Mouse (Mus musculus) adrenal gland, postnatal 10 days (tissue): ENCODE measurements around the gene Ccdc9b. TPM values are rescaled to one million over a fixed set of nuclear protein-coding genes. Genes with fewer than 3 reads are reported as not detected.

Source experiments
- DNase-seq: peaks from one replicate; pipeline ENCODE4 v3.0.0; 2021; ENCODE audit warnings: mixed read lengths
- long read RNA-seq, 2 experiments: library from polyadenylated mRNA; stranded (forward); transcript quantifications; one replicate each; pipeline ENCODE4 v2.0.0; 2021
- total RNA-seq, 2 experiments: library from RNA; stranded (reverse); gene quantifications; 2 replicates each; pipeline ENCODE4 v1.2.3; 2021

Gene Ccdc9b
- 1 to 10 TPM; 3.2 to 5.5 TPM for total RNA-seq
- long read RNA-seq, experiment 1, partial matches to known transcripts: 0 of 2 reads
- long read RNA-seq, experiment 1, other reads (novel, unspliced or antisense): 2 of 2 reads
- long read RNA-seq, experiment 2: 0 reads

DNA sequence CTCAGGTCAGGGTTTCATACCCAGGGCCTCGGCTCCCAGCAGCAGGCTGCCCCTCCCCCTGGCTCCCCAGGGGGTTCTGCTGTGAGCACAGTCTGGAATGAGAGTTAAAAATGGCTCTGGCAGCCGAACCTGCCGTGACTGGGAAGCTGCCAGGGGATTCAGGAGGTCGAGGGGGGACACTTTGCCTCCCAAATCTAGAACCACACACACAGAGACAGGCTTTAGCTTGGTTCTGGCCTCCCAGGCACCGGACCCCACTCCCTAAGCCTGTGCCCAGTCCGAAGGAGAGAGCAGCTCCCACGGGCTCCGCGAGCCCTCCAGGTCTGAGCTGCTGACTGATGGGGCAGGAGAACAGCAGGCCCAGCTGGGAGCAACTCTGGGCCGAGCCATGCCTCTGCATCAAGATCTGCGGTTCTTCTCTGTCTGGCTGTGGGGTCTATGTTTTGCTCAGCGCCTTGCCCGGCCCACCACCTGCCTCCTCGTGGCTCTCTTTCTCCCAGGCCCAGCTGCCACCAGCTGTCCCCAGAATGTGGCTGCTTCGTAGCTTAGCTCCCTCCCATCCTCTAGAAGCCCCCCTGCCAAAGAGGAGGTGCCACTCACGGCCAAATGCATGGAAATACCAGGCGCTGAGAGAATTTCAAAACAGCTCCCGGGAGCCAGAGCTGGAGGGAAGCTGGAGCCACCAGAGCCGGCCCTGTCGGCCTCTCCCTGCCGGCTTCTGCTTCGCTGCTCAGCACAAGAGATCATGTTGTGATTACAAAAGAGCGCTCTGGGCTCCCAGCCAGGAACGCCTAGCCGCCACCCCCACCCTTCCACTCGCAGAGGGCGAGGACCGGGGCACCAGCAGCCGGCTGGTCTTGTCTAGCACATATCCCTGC is at the start of gene Ccdc9b:
Gene Ccdc9b, minus strand, starts transcription at position 756 of the 878 bp plus-strand sequence.
- DNase-seq: peak; percentile 97

DNA sequence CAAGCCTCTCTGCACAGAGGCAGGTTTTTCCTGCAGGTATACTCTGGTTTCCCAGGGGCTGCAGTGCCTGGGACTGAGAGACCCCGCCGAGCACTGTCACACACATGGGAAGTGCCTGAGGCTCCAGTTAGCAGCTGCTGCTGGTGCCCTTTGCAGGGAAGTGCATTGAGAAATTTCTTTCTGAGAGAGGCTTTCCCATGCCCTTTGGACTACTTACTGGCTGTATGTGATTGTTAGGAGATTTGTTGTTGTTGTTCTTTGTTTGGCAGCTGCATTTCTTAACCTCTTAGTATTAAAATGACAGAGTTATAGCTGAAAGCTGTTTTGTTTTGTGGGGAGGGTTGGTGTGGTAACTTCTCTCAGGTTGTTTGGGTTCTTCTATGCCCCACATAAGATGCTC is 48.4 kb upstream of the Ccdc9b start:
- DNase-seq: no peak

GRCm38 (mm10) chr2:118806860-118807259 is 44.4 kb upstream of the Ccdc9b start:
- DNase-seq: peak; percentile 64

GRCm38 (mm10) chr2:118805756-118806155 is 43.3 kb upstream of the Ccdc9b start:
- no peak for DNase-seq

DNA sequence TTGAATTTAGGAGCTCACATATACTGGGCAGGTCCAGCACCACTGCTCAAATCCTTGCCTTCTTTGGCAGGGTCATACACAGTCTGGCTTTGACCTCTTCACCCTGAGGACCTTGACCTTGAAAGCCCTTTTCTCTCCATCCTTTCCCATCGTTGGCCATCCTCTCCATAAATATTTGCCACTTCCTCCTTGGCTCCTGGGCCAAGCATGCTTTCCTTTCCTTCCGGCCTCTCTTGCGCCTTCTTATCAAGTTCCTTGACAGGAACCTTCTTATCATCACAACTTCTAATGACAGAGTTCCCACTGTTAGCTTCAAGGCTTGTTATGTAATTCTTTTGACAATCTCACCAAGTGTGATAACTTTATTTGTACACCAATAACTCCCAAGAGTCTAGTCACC is 42.7 kb upstream of the Ccdc9b start:
- no peak for DNase-seq

- no peak for DNase-seq
These were observed 42.0 kb upstream of the Ccdc9b start for GRCm38 (mm10) chr2:118804474-118804873.

DNA sequence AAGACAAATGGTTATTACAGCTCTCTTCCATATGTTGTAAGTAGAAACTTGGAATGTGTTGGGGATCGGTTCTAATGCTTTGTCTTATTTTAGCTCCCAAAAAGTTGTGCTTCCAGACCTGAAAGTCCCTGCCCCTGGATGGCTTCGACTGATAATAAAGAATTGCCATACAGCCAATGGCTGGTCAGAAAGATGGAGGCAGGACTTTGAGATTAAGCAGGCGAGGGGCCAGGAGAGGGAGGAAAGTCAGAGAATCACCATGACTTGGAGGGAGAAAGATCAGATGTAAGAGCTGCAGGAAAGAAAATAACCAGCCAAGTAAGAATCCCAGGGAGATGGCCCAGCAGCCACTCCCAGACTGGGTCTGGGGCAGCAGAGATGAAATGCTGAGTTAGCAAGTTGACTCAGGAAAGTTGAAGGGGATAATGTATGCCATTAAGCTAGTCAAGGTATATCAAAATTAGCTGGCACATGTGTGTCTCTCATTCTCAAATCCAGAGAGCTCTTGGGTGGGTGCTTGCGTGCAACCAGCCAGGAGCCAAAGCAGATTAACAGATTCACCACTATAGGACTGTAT is 40.2 kb upstream of the Ccdc9b start:
- no peak for DNase-seq

- DNase-seq: no peak
These were observed 31.2 kb upstream of the Ccdc9b start for GRCm38 (mm10) chr2:118793636-118794035.

GRCm38 (mm10) chr2:118792259-118792613 is 29.8 kb upstream of the Ccdc9b start:
- DNase-seq: no peak

DNA sequence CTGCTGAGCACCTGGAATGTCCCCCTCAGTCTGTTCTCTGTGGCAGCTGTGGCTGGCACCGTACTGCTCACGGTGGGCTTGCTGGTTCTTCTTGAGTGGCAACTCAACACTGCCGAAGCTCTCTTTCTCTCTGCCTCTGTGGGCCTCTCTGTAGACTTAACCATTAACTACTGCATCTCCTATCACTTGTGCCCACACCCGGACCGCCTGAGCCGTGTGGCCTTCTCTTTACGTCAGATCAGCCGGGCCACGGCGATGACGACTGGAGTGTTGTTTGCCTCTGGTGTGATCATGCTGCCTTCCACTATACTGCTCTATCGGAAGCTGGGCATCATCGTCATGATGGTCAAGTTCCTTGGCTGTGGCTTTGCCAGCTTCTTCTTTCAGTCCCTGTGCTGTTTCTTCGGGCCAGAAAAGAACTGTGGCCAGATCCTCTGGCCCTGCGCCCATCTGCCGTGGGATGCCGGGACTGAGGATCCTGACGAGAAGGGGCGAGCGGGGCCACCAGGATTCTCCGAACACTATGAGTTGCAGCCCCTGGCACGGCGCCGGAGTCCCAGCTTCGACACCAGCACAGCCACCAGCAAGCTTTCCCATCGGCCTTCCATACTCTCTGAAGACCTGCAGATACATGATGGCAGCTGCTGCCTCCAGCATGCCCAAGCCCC is 29.3 kb upstream of the Ccdc9b start:
- DNase-seq: no peak

DNA sequence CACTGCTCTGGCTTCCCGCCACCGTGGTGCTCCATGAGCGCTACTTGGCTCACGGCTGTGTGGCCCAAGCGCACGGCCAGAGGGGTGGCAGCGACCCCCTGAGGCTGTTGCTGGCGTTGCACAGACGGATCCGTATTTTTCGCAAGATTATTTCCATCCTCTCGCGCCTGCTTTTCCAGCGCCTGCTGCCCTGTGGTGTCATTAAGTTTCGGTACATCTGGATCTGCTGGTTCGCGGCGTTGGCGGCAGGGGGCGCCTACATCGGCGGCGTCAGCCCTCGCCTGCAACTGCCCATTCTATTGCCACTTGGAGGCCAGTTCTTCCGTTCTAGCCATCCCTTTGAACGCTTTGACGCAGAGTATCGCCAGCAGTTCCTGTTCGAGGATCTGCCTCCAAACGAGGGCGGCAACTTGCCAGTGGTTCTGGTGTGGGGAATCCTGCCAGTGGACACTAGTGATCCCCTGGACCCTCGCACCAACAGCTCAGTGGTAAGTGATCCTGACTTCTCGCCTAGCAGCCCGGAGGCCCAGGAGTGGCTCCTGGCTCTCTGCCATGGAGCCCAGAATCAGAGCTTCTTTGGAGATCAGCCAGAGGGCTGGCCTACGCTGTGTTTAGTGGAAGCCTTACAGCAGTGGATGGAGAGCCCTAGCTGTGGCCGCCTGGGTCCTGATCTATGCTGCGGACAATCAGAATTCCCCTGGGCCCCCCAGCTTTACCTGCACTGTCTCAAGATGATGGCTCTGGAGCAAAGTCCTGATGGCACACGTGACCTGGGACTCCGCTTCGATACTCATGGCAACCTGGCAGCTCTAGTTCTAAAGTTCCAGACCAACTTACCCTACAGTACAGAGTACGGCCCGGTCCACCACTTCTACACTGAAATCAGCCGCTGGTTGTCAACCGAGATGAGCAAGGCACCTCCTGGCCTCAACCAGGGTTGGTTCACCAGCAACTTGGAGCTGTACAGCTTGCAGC is 28.4 kb upstream of the Ccdc9b start:
- DNase-seq: peak; percentile 84

DNA sequence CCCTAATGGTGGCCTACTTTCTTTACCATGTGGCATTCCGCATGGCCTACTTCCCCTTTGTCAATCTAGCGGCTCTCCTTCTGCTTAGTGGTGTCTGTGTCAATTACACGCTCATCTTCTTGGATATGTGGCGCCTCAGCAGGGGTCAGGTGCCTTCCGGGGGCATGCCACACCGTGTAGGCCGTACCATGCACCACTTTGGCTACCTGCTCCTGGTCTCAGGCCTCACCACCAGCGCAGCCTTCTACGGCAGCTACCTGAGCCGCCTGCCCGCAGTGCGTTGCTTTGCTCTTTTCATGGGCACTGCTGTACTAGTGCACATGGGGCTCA is 27.7 kb upstream of the Ccdc9b start:
- no peak for DNase-seq

DNA sequence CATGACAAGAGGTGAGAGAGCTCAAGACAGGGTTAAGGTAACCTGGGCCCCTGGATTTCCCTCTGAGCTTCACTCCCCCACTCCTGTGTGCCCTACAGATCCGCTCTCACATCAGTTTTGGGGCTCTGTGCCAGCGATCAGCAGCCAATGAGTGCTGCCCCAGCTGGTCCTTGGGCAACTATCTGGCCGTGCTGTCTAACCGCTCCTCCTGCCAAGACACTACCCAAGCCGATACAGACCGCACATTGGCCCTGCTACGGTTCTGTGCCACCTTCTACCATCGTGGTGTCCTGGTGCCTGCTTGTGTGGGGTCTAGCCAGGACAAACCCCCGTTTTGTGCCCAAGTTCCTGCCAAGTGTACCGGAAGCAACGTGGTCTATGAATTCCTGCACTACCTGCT is 27.0 kb upstream of the Ccdc9b start:
- DNase-seq: peak; percentile 77

- no peak for DNase-seq
These were observed 24.1 kb upstream of the Ccdc9b start for GRCm38 (mm10) chr2:118786525-118786924.

- DNase-seq: no peak
These were observed 21.2 kb upstream of the Ccdc9b start for GRCm38 (mm10) chr2:118783663-118784062.

- no peak for DNase-seq
These were observed 20.6 kb upstream of the Ccdc9b start for GRCm38 (mm10) chr2:118783093-118783492.

DNA sequence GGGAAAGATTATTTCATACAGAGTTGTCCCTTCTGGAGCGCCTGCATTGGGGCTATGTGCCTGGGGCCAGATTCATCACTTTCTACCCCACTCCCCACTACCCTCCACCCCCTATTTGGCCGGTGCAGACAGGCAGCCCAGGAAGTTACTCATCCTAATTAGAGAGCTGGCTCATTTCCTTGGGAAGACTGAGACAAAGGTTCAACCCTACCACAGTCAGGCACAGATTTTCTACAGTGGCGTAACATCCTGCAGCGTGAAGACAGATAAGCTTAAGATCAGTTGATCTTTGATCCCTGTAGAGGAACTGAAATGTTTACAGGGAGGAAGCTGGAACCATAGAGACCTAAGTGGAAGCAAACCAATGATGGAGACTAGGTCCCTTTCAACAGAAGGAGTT is 19.8 kb upstream of the Ccdc9b start:
- DNase-seq: no peak

GRCm38 (mm10) chr2:118781115-118781514 is 18.7 kb upstream of the Ccdc9b start:
- no peak for DNase-seq

GRCm38 (mm10) chr2:118779504-118780480 is 17.3 kb upstream of the Ccdc9b start, which contains the start of gene Disp2:
Gene Disp2, plus strand, starts transcription at chr2:118779719.
- DNase-seq: peak; percentile 97

GRCm38 (mm10) chr2:118779065-118779464 is 16.6 kb upstream of the Ccdc9b start:
- no peak for DNase-seq

DNA sequence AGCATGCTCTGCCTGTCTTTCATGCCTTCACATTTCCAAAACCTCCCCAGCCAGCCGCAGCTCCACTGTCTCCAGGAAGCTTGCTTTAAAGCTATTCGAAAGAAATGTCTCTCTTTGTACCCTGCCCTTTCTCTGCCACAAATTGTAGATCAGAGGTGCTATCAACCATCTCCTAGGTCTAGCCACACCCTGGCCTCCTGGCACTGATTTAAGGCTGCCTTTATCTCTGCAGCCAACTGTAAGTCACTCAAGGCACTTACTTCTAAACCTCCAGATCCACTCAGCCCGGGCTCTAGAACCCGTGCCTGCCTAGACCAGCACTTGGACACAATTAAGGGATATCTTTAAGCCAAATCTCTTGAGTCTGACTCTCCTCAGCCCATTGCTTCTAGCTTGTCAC is 16.0 kb upstream of the Ccdc9b start:
- DNase-seq: no peak
